Mouse (Mus musculus) NIH3T3 (cell line): ENCODE data around the gene Dync1li2.

ENCODE experiments used
- DNase-seq: peaks from one replicate; pipeline ENCODE4 v3.0.0-alpha.2; 2012; ENCODE audit warnings: low read depth

Gene Dync1li2

DNA sequence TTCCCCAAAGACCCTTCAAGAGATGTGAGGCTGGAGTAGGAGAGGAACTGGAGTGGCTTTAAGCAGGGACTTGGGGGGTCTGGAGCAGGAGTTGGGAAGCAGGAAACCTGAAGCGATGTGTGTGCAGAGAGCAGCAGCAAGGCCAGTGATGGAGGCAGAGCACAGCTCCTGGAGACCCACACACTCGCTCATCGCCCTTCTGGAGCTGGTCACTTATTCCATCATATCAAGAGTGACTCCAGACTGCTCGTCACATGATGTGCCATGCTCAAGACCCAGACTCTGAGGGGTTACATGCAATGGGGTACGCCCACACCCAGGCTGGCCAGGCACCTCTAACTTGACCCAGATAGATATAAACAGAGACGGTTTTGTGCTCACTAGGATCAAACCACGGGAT lies 62.6 kb downstream of the Dync1li2 start:
- DNase-seq = no peak

DNA sequence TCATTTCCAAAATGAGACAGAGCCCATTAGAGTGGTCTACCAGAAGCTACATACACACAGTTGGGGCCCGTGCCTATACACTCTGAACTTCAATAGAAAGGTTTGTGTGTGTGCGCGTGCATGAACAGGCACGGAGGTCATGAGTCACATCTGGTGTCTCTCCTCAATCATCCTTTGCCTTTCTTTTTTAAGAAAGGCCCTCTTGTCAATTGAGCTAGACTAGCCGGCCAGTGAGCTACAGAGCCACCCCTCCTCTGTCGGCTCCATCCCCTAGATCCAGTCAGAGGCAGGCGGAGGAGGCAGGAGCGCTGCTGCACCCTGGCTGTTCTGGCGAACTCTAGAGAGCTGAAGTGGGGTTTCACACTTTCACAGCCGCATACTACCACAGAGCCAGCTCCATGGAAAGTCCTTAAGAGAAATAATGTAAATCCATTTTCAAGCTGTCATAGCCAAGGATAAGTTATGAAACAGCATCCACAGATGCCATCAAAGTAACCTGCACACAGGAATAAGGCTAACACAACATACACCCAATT lies 63.5 kb downstream of the Dync1li2 start:
- DNase-seq = no peak

GRCm38 (mm10) chr8:104376669-104377068 lies 66.2 kb downstream of the Dync1li2 start:
- DNase-seq = no peak

GRCm38 (mm10) chr8:104375959-104376358 lies 66.9 kb downstream of the Dync1li2 start:
- no peak for DNase-seq

GRCm38 (mm10) chr8:104374864-104375846 lies 67.7 kb downstream of the Dync1li2 start:
- DNase-seq = peak; percentile 52

DNA sequence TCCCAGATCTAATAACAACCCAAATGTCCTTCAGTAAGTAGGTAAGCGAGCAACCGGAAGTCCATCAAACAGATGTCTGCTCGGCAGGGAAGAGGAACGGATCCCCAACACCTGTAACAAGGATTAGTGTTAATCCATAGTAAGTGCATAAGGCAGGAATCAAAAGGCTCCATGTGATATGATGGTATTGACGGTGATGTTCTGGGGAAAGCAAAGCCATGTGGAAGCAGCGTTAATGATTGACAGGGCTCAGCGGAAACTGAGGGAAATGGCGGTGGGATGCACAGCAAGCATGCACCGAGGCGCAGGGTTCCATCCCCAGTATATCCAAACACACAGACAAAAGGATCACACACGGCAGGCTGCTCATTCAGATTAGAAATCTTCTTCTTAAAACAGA lies 68.6 kb downstream of the Dync1li2 start:
- DNase-seq = no peak

GRCm38 (mm10) chr8:104373779-104374178 lies 69.1 kb downstream of the Dync1li2 start:
- DNase-seq = no peak

- no peak for DNase-seq
Observed at GRCm38 (mm10) chr8:104371121-104371520, 71.7 kb downstream of the Dync1li2 start.

DNA sequence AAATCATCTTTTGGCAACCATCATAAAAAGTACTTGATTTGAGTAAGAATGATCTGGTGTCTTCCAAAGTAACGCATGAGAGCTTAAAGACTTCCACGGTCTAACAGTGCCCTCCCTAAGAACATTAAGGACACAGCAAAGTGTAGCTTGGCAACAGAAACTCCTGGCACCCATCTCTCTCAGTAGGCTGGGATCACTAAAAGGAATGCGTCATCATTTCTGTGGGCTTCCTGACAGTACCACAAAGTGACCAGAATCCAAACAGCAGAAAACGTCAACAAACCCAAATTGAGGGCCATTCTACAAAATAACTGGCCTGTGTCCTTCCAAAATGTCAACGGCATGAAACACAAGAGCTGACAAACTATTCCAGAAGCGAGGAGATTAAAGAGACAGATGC lies 72.8 kb downstream of the Dync1li2 start:
- DNase-seq = no peak

GRCm38 (mm10) chr8:104369591-104369990 lies 73.3 kb downstream of the Dync1li2 start:
- DNase-seq = no peak
